Mouse (Mus musculus) stomach, postnatal 0 days (tissue): ENCODE measurements around the gene Phb2. TPM values are rescaled to one million over a fixed set of nuclear protein-coding genes. Genes with fewer than 3 reads are reported as not detected.

ENCODE experiments used
- ATAC-seq: fragments of 200-750 bp; cut with Nextera tagmentation; 2 replicates; pipeline ENCODE4 v1.8.0; 2017; ENCODE audit not compliant: low FRiP score, low TSS enrichment
- DNase-seq: peaks from one replicate; pipeline ENCODE4 v3.0.0-alpha.2; 2016; ENCODE audit warnings: low spot score
- H3K27ac ChIP-seq: fragments of 300-500 bp; sonication (generic); replicated peaks from 2 replicates; pipeline ENCODE4 v1.5.1; 2014; ENCODE audit warnings: mild to moderate bottlenecking, control low read depth
- H3K27me3 ChIP-seq: fragments of 300-500 bp; sonication (generic); 2 replicates; pipeline ENCODE4 v1.6.1; 2014; ENCODE audit warnings: low read length; ENCODE audit not compliant: control insufficient read depth, insufficient read depth
- H3K36me3 ChIP-seq: fragments of 300-500 bp; sonication (generic); 2 replicates; pipeline ENCODE4 v1.6.1; 2014; ENCODE audit warnings: low read length, mixed read lengths; ENCODE audit not compliant: control insufficient read depth, insufficient read depth
- H3K4me1 ChIP-seq: fragments of 300-500 bp; sonication (generic); replicated peaks from 2 replicates; pipeline ENCODE4 v1.6.1; 2014; ENCODE audit warnings: antibody characterized with exemption; ENCODE audit not compliant: control insufficient read depth, insufficient read depth
- H3K4me2 ChIP-seq: fragments of 300-500 bp; sonication (generic); replicated peaks from 2 replicates; pipeline ENCODE4 v1.6.1; 2014; ENCODE audit warnings: low read depth, mild to moderate bottlenecking, control low read depth, moderate library complexity
- H3K4me3 ChIP-seq: fragments of 300-500 bp; sonication (generic); 2 replicates; pipeline ENCODE4 v1.5.1; 2014; ENCODE audit warnings: low read depth, low read length, control low read depth
- H3K9ac ChIP-seq: fragments of 300-500 bp; sonication (generic); 2 replicates; pipeline ENCODE4 v1.6.1; 2014; ENCODE audit warnings: mild to moderate bottlenecking, low read length, control low read depth, mixed read lengths
- H3K9me3 ChIP-seq: fragments of 300-500 bp; sonication (generic); 2 replicates; pipeline ENCODE4 v1.6.1; 2016; ENCODE audit warnings: low read length; ENCODE audit not compliant: control insufficient read depth
- CTCF ChIP-seq: IDR thresholded peaks from 2 replicates; pipeline ENCODE4 v1.5.1; 2016; ENCODE audit warnings: antibody characterized with exemption, low read depth, mild to moderate bottlenecking, moderate library complexity
- EP300 ChIP-seq: optimal IDR thresholded peaks from 2 replicates; pipeline ENCODE3; 2016; ENCODE audit warnings: antibody characterized with exemption
- WGBS: fragments of 180-500 bp; shearing (Covaris S2); extraction: QIAGEN DNeasy Blood & Tissue Kit; methylation state at CpG from one replicate; pipeline ENCODE4 v1.1.7; 2014; 5-methylcytosine and 5-hydroxymethylcytosine counted together
- polyA plus RNA-seq: library from polyadenylated mRNA; unstranded; fragments of >200 nt; fragmentation: Nextera tagmentation; extraction: Ambion mirVana; gene quantifications from 2 replicates; pipeline ENCODE4 v1.2.1, GENCODE M21; 2015

Phb2 gene
- 230 and 237 TPM in 2 replicates for polyA plus RNA-seq

DNA sequence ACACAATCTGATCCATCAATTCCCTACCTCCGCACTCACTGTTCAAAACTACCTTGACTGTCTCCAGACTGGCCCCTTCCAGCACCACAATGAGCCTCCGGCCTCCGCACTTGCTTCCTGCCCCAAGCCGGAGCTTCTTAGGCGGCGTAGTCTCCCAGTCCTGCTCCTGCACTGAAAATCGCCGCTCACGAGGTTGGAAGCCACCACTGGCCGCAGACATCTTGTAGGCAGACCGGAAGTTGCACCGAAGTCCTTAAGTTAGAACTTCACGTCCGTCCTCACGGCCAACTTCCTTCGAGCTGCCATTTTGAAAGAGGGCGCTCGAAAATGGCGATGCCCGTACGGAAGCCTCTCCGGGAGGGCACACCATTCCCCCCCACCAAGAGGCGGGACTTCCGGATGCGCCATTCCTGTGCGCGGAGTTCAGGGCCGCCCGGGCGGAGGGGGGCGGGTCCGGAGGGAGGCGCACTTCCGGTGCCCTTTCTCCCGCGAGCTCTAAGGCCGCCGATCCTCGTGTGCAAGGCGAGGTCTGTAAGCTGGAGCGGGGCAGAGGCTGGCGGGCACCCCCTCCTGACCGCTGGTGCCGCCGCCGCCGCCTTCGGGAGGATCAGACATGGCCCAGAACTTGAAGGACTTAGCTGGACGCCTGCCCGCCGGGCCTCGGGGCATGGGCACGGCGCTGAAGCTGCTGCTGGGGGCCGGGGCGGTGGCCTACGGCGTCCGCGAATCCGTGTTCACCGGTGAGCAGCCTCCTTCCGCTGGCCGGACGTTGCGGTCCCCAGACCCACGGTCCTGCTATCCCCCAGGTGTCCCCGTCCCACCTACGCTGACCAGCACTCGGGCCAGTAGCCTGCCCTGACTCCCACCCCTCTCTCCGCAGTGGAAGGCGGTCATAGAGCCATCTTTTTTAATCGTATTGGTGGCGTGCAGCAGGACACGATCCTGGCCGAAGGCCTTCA lies at the start of gene Phb2, which contains the start of gene Emg1:
TSS of gene Phb2 (plus strand) at position 513 of the 959 bp plus-strand sequence.
TSS of gene Emg1 (minus strand) at position 355 of the 959 bp plus-strand sequence.
- Histone ChIP-seq H3K27ac (peak within 1 kb of the TSS; percentile 92), H3K27me3 (no peaks in the 10 kb centered on the region), H3K36me3 (peaks cover 16% of the 10 kb centered on the region), H3K4me2 (peak within 1 kb of the TSS; percentile 98), H3K4me1 (peaks cover 3% of the 10 kb centered on the region; the same call in 1 of the 2 replicates), H3K9ac (peak within 1 kb of the TSS; percentile 94), H3K9me3 (no peaks in the 10 kb centered on the region), H3K4me3 (peak within 1 kb of the TSS; percentile 91)
- ATAC-seq, result peak; percentile 96
- under 1% methylated on average over 76 of the region's 76 CpGs for WGBS
- peak; percentile 99 for DNase-seq
- peak; percentile 42 for TF ChIP-seq CTCF
- peak; percentile 29 for TF ChIP-seq EP300

GRCm38 (mm10) chr6:124662477-124663423 lies 49.4 kb upstream of the Phb2 start, which contains the start of gene Lpcat3:
Gene Lpcat3 (plus strand): TSS chr6:124663027.
- DNase-seq (peak; percentile 100), ATAC-seq (peak; percentile 98)
- Histone ChIP-seq H3K4me1 (no peaks in the 10 kb centered on the region), H3K9me3 (no peaks in the 10 kb centered on the region), H3K36me3 (no peaks in the 10 kb centered on the region), H3K4me2 (peak within 1 kb of the TSS; percentile 75), H3K27ac (peak within 1 kb of the TSS; percentile 81), H3K27me3 (no peaks in the 10 kb centered on the region), H3K4me3 (peak within 1 kb of the TSS; percentile 72), H3K9ac (peak within 1 kb of the TSS; percentile 62)
- TF ChIP-seq CTCF, result peak; percentile 78
- TF ChIP-seq EP300, result no peak
- WGBS, result 1% methylated on average over 65 of the region's 87 CpGs

DNA sequence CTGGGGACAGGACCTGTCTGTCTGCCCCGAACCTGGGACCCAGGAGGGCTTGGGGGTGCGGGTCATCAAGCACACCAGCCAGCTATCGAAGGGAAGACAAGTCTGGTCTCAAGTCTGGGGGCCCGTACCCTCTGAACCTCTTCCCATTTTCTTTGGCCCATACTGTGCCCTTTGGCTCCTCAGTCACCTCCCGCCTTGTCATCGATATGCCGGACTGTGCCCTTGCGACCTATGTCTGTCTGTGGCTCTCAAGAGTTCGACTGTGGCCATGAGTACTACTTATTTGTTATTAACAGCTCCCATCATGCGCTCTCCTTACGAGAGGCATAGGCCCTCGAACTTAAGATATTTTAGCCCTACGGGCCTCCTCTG lies 48.7 kb upstream of the Phb2 start:
- H3K36me3 ChIP-seq, result no peaks in the 10 kb centered on the region
- peak overlapping the region; percentile 72 for H3K4me3 ChIP-seq
- H3K4me2 ChIP-seq, result peak overlapping the region; percentile 75
- no peaks in the 10 kb centered on the region for H3K4me1 ChIP-seq
- no peaks in the 10 kb centered on the region for H3K9me3 ChIP-seq
- ATAC-seq, result no peak
- WGBS, result 13% methylated on average over 13 of the region's 13 CpGs
- no peak for DNase-seq
- H3K27ac ChIP-seq, result peak overlapping the region; percentile 81
- H3K27me3 ChIP-seq, result no peaks in the 10 kb centered on the region
- peak overlapping the region; percentile 62 for H3K9ac ChIP-seq
- no peak for TF ChIP-seq EP300
- TF ChIP-seq CTCF, result no peak

GRCm38 (mm10) chr6:124664256-124664655 lies 47.9 kb upstream of the Phb2 start:
- H3K4me3 ChIP-seq, result peak overlapping the region; percentile 72; the same call in 1 of the 2 replicates
- H3K27ac ChIP-seq, result no peak overlapping the region
- no peaks in the 10 kb centered on the region for H3K9me3 ChIP-seq
- TF ChIP-seq CTCF, result no peak
- no peaks in the 10 kb centered on the region for H3K36me3 ChIP-seq
- ATAC-seq (no peak), DNase-seq (no peak)
- H3K4me2 ChIP-seq, result peak overlapping the region; percentile 75
- H3K4me1 ChIP-seq, result no peaks in the 10 kb centered on the region
- no peak overlapping the region for H3K9ac ChIP-seq
- 72% methylated on average over 7 of the region's 7 CpGs for WGBS
- H3K27me3 ChIP-seq, result no peaks in the 10 kb centered on the region

DNA sequence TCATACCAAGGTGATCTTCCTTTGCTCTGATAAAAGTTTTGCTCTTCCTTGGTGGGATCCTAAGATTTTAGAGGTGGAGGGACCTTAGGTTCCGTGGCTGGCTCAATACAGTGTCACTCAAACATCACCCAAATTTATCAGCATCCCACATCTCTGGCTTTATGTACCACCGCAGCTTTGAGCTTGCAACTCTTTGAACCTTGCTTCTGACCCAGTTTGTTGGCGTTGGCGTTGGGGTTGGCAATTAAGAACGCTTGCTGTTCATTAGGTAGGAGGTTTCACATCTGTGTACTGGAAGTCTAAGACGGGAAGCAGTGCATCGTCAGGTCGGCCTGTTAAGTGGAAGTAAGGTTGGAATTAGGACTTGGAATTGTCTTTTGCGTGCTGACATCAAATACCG lies 47.1 kb upstream of the Phb2 start:
- DNase-seq, result no peak
- no peak for TF ChIP-seq EP300
- no peak for TF ChIP-seq CTCF
- no peaks in the 10 kb centered on the region for H3K4me1 ChIP-seq
- no peak overlapping the region for H3K4me3 ChIP-seq
- no peaks in the 10 kb centered on the region for H3K9me3 ChIP-seq
- H3K9ac ChIP-seq, result no peak overlapping the region
- no peak for ATAC-seq
- H3K27ac ChIP-seq, result no peak overlapping the region
- H3K4me2 ChIP-seq, result no peak overlapping the region
- H3K27me3 ChIP-seq, result no peaks in the 10 kb centered on the region
- no peaks in the 10 kb centered on the region for H3K36me3 ChIP-seq
- WGBS, result 91% methylated on average over 10 of the region's 10 CpGs
